Mouse (Mus musculus) forebrain, embryonic 11.5 days (tissue): Measurements from ENCODE around the gene Rfx5. TPM values are rescaled to one million over a fixed set of nuclear protein-coding genes. Genes with fewer than 3 reads are reported as not detected.

Experiments
- microRNA-seq: library from miRNA; unstranded; fragments of <30 nt; microRNA quantifications from one replicate; pipeline ENCODE4, GENCODE M21; 2016; ENCODE audit not compliant: insufficient number of aligned reads
- polyA plus RNA-seq: library from polyadenylated mRNA; unstranded; fragments of >200 nt; fragmentation: Nextera tagmentation; extraction: Ambion mirVana; gene quantifications from 2 replicates; pipeline ENCODE4 v1.2.1, GENCODE M21; 2014

Rfx5 gene
- polyA plus RNA-seq, 1 experiment from 2014 or later: 8.1 TPM

Small RNAs within 50 kb of the gene (microRNA-seq; reads per million reads assigned to microRNA genes)
- gene Mir7013: not detected

Other genes starting within 250 kb of the Rfx5 start
- 5.6 and 5.7 TPM in 2 replicates for gene Cgn, start 167.6 kb upstream of the Rfx5 start, polyA plus RNA-seq
- 26.1 and 30.2 TPM in 2 replicates for gene Pogz, start 116.5 kb upstream of the Rfx5 start, polyA plus RNA-seq
- 319 and 365 TPM in 2 replicates for gene Psmb4, start 67.1 kb upstream of the Rfx5 start, polyA plus RNA-seq
- gene Selenbp1, start 21.0 kb upstream of the Rfx5 start, polyA plus RNA-seq: 5.1 and 5.8 TPM in 2 replicates
- gene Pi4kb, start 20.7 kb downstream of the Rfx5 start, polyA plus RNA-seq: 23.1 and 23.9 TPM in 2 replicates
- 43.1 and 44.2 TPM in 2 replicates for gene Zfp687, start 61.4 kb downstream of the Rfx5 start, polyA plus RNA-seq
- gene Psmd4, start 88.5 kb downstream of the Rfx5 start, polyA plus RNA-seq: 312 and 325 TPM in 2 replicates
- 13.4 and 13.7 TPM in 2 replicates for gene Pip5k1a, start 152.9 kb downstream of the Rfx5 start, polyA plus RNA-seq
- 249 and 274 TPM in 2 replicates for gene Vps72, start 156.9 kb downstream of the Rfx5 start, polyA plus RNA-seq
- 0.37 and 0.75 TPM in 2 replicates for gene Tmod4, start 170.4 kb downstream of the Rfx5 start, polyA plus RNA-seq
- 77.4 and 88.0 TPM in 2 replicates for gene Scnm1, start 179.9 kb downstream of the Rfx5 start, polyA plus RNA-seq
- gene Lysmd1, start 180.0 kb downstream of the Rfx5 start, polyA plus RNA-seq: 11.7 and 12.4 TPM in 2 replicates
- 1.3 and 1.9 TPM in 2 replicates for gene Tnfaip8l2, start 188.3 kb downstream of the Rfx5 start, polyA plus RNA-seq
- 17.6 and 19.9 TPM in 2 replicates for gene Sema6c, start 206.4 kb downstream of the Rfx5 start, polyA plus RNA-seq